10 mouse cellular contexts compared by ENCODE assay signal in genomic region chr9:64862687-64863086, GRCm38 (mm10). TPM values are rescaled to one million over a fixed set of nuclear protein-coding genes. Genes with fewer than 3 reads are reported as not detected.
DNase-seq lines count a peak whose midpoint lies in the region; ATAC-seq and TF ChIP-seq lines count a peak whose summit lies in the region.
"Had no signal": no experiment of that assay in that cellular context is flagged by ENCODE, and none has a peak within 500 bp of the region (broad histone marks: within the 10 kb centered on the region; RNA-seq: fewer than 3 reads in every experiment).

No protein-coding gene starts in this region.

- no peak for TF ChIP-seq EP300 in heart, postnatal 0 days (IDR thresholded peaks at IDR 0.05; ENCODE audit: low read depth)

- WGBS in heart, postnatal 0 days: 89% methylated on average over 2 of the region's 2 CpGs

- peak; percentile 21 for TF ChIP-seq CTCF in heart, postnatal 0 days (IDR thresholded peaks at IDR 0.05; ENCODE audit: low read depth)
- TF ChIP-seq CTCF in G1E (IDR thresholded peaks at IDR 0.05; ENCODE audit: low read depth, low read length): peak; percentile 29; the same call in 1 of the 2 replicates

- ATAC-seq in heart, postnatal 0 days (ENCODE audit: insufficient read depth, low read depth): no peak
- no peak for ATAC-seq in G1E (ENCODE audit: extremely low read depth, insufficient number of reproducible peaks, low FRiP score, poor library complexity, severe bottlenecking)
- ATAC-seq in erythroblast, adult 5-6 weeks (replicated peaks; ENCODE audit: low FRiP score, poor library complexity, severe bottlenecking): peak; percentile 61
- ATAC-seq in activated CD4-positive, CD25-positive, alpha-beta regulatory T cell, adult 4 months: no peak
- ATAC-seq: forebrain, embryonic 16.5 days had no signal

- DNase-seq in heart, postnatal 0 days (ENCODE audit: low spot score): no peak
- no peak for DNase-seq in heart, adult 8-10 months (ENCODE audit: low spot score)
- DNase-seq in 3T3-L1 (ENCODE audit: low read depth, low spot score) (peak; percentile 28), G1E (ENCODE audit: low spot score) (no peak)
- no peak for DNase-seq in kidney, postnatal 4 days
- DNase-seq in yolk sac, embryonic 10.5 days (ENCODE audit: low spot score): no peak

- H3K9ac ChIP-seq in heart, postnatal 0 days (replicated peaks; ENCODE audit: low read depth, low read length): no peak overlapping the region
- H3K9ac ChIP-seq: liver, embryonic 15.5 days had no signal

- H3K27ac ChIP-seq in heart, postnatal 0 days (ENCODE audit: low read depth): no peak overlapping the region
- H3K27ac ChIP-seq: liver, embryonic 15.5 days had no signal

- no peaks in the 10 kb centered on the region for H3K9me3 ChIP-seq in heart, postnatal 0 days (replicated peaks; ENCODE audit: control insufficient read depth, low read length)
- H3K9me3 ChIP-seq in G1E (replicated peaks): no peaks in the 10 kb centered on the region
- H3K9me3 ChIP-seq: liver, embryonic 15.5 days had no signal

- no peak overlapping the region for H3K4me2 ChIP-seq in heart, postnatal 0 days (ENCODE audit: low read depth, low read length)
- H3K4me2 ChIP-seq: liver, embryonic 15.5 days had no signal

- no peak overlapping the region for H3K4me3 ChIP-seq in heart, postnatal 0 days (ENCODE audit: low read depth, low read length)
- no peak overlapping the region for H3K4me3 ChIP-seq in G1E (ENCODE audit: low read depth, low read length)
- H3K4me3 ChIP-seq: liver, embryonic 15.5 days had no signal

- no peaks in the 10 kb centered on the region for H3K27me3 ChIP-seq in heart, postnatal 0 days (ENCODE audit: control insufficient read depth, insufficient read depth, low read length)
- H3K27me3 ChIP-seq in G1E (ENCODE audit: insufficient read depth, low read length): no peaks in the 10 kb centered on the region
- H3K27me3 ChIP-seq: liver, embryonic 15.5 days had no signal

- no peaks in the 10 kb centered on the region for H3K4me1 ChIP-seq in heart, postnatal 0 days (ENCODE audit: control insufficient read depth, insufficient read depth)
- no peaks in the 10 kb centered on the region for H3K4me1 ChIP-seq in G1E (ENCODE audit: insufficient read depth, low read depth, low read length)
- H3K4me1 ChIP-seq: liver, embryonic 15.5 days had no signal

- peaks cover 16% of the 10 kb centered on the region for H3K36me3 ChIP-seq in heart, postnatal 0 days (replicated peaks; ENCODE audit: control insufficient read depth, insufficient read depth, low read length)
- peaks cover 71% of the 10 kb centered on the region for H3K36me3 ChIP-seq in G1E (replicated peaks)

RNA-seq across cellular contexts. Expression of gene Dennd4a, which starts 51.5 kb away (rescaled TPM):
- total RNA-seq in heart, postnatal 0 days (2014; rRNA removed; ENCODE audit: low replicate concordance): 7.0 and 9.9 TPM in 2 replicates
- polyA plus RNA-seq in heart, postnatal 0 days (2015; fragmentation: Nextera tagmentation; extraction: Ambion mirVana): 2.6 and 3.1 TPM in 2 replicates
- 1 to 10 TPM; 5.7 to 8.5 (median 6.3) TPM for total RNA-seq in heart, adult 8-10 months (2022)
- total RNA-seq in G1E (2014; fragmentation: Nextera tagmentation) (337 and 417 TPM in 2 replicates), G1E (2017) (71.7 and 81.3 TPM in 2 replicates)
- 17.6 and 29.0 TPM in 2 replicates for polyA plus RNA-seq in G1E (2012)
- total RNA-seq in erythroblast, adult 5-6 weeks (2015; ENCODE audit: low replicate concordance): 2,131 and 2,183 TPM in 2 replicates
- 2,463 and 2,483 TPM in 2 replicates for total RNA-seq in erythroblast, adult 5-6 weeks (2017; ENCODE audit: low replicate concordance)
- polyA plus RNA-seq in activated CD4-positive, CD25-positive, alpha-beta regulatory T cell, adult 4 months (2017; shearing (Covaris generic)): 10 to 100 TPM; 16.9 to 19.3 TPM
